Mouse (Mus musculus): ENCODE data around the gene Rfx8. TPM values are rescaled to one million over a fixed set of nuclear protein-coding genes. Genes with fewer than 3 reads are reported as not detected.

The Rfx8 gene
- total RNA-seq, 2 experiments from 2014 or later, result not detected

Other genes with a start within 250 kb of the Rfx8 start
- gene Tbc1d8, start 242.2 kb downstream of the Rfx8 start, total RNA-seq (2015; ENCODE audit: low replicate concordance), result 29.5 and 36.5 TPM in 2 replicates
- gene Tbc1d8, start 242.2 kb downstream of the Rfx8 start, total RNA-seq (2017; ENCODE audit: low replicate concordance), result 9.6 and 12.0 TPM in 2 replicates
- 4.0 and 7.9 TPM in 2 replicates for gene Cnot11, start 186.0 kb downstream of the Rfx8 start, total RNA-seq (2015; ENCODE audit: low replicate concordance)
- 4.1 and 9.5 TPM in 2 replicates for gene Cnot11, start 186.0 kb downstream of the Rfx8 start, total RNA-seq (2017; ENCODE audit: low replicate concordance)
- 8.6 and 11.5 TPM in 2 replicates for gene Rnf149, start 143.6 kb downstream of the Rfx8 start, total RNA-seq (2015; ENCODE audit: low replicate concordance)
- 12.0 and 14.9 TPM in 2 replicates for gene Rnf149, start 143.6 kb downstream of the Rfx8 start, total RNA-seq (2017; ENCODE audit: low replicate concordance)
- gene Creg2, start 69.5 kb downstream of the Rfx8 start, total RNA-seq (2015; ENCODE audit: low replicate concordance), result not detected in 2 replicates
- gene Creg2, start 69.5 kb downstream of the Rfx8 start, total RNA-seq (2017; ENCODE audit: low replicate concordance), result under 0.01 TPM in 1 of 2 replicates, not detected in the other
- not detected in 2 replicates for gene Gm3646, start 84.3 kb upstream of the Rfx8 start, total RNA-seq (2015; ENCODE audit: low replicate concordance)
- not detected in 2 replicates for gene Gm3646, start 84.3 kb upstream of the Rfx8 start, total RNA-seq (2017; ENCODE audit: low replicate concordance)
- gene Map4k4, start 179.9 kb upstream of the Rfx8 start, total RNA-seq (2015; ENCODE audit: low replicate concordance), result 2.3 and 15.2 TPM in 2 replicates
- 14.6 and 19.3 TPM in 2 replicates for gene Map4k4, start 179.9 kb upstream of the Rfx8 start, total RNA-seq (2017; ENCODE audit: low replicate concordance)

All from erythroblast, adult 5-6 weeks (primary cell).